Mouse (Mus musculus): Measurements from ENCODE around the gene Zfp688. TPM values are rescaled to one million over a fixed set of nuclear protein-coding genes. Genes with fewer than 3 reads are reported as not detected.
"Not testable (repeated sequence)": the region's sequence is repeated elsewhere in the genome, so short reads cannot be mapped to it uniquely, and the experiment has no call there.

Zfp688 gene
- polyA plus RNA-seq (2014; fragmentation: Nextera tagmentation; extraction: Ambion mirVana) = 35.7 and 37.2 TPM in 2 replicates

GRCm38 (mm10) chr7:127421388-127422191 lies at the start of gene Zfp688:
Gene Zfp688, minus strand, starts transcription at chr7:127422068.
- peak; percentile 96 for ATAC-seq (ENCODE audit: low read depth)
- Histone ChIP-seq H3K4me3 (ENCODE audit: low read depth, low read length) (peak within 1 kb of the TSS; percentile 71), H3K4me1 (ENCODE audit: control insufficient read depth, insufficient read depth, low read length) (peaks cover 4% of the 10 kb centered on the region), H3K36me3 (ENCODE audit: control insufficient read depth, insufficient read depth, low read length) (0 out of 2 replicates have a peak, but pooled peaks cover 3% of the 10 kb centered on the region), H3K27me3 (ENCODE audit: control insufficient read depth, insufficient read depth, low read length) (no peaks in the 10 kb centered on the region), H3K27ac (ENCODE audit: low read depth, low read length) (peak within 1 kb of the TSS; percentile 79), H3K9me3 (ENCODE audit: control insufficient read depth, low read length) (no peaks in the 10 kb centered on the region), H3K4me2 (ENCODE audit: low read depth, low read length) (peak within 1 kb of the TSS; percentile 97), H3K9ac (replicated peaks; ENCODE audit: low read depth, low read length) (peak within 1 kb of the TSS; percentile 78)
- 2% methylated on average over 47 of the region's 48 CpGs for WGBS

GRCm38 (mm10) chr7:127471646-127472010 lies 49.8 kb upstream of the Zfp688 start:
- H3K27me3 ChIP-seq (ENCODE audit: control insufficient read depth, insufficient read depth, low read length) = no peaks in the 10 kb centered on the region
- 0% methylated on average over 25 of the region's 25 CpGs for WGBS
- peak overlapping the region; percentile 90 for H3K9ac ChIP-seq (replicated peaks; ENCODE audit: low read depth, low read length)
- peak overlapping the region; percentile 91 for H3K4me3 ChIP-seq (ENCODE audit: low read depth, low read length)
- H3K4me1 ChIP-seq (ENCODE audit: control insufficient read depth, insufficient read depth, low read length) = peaks cover 14% of the 10 kb centered on the region
- H3K36me3 ChIP-seq (ENCODE audit: control insufficient read depth, insufficient read depth, low read length) = peaks cover 24% of the 10 kb centered on the region
- H3K9me3 ChIP-seq (ENCODE audit: control insufficient read depth, low read length) = no peaks in the 10 kb centered on the region
- peak overlapping the region; percentile 88 for H3K4me2 ChIP-seq (ENCODE audit: low read depth, low read length)
- peak; percentile 5; the same call in 1 of the 2 replicates for ATAC-seq (ENCODE audit: low read depth)
- H3K27ac ChIP-seq (ENCODE audit: low read depth, low read length) = peak overlapping the region; percentile 98

GRCm38 (mm10) chr7:127470743-127471645 lies 49.1 kb upstream of the Zfp688 start:
- peak; percentile 95 for ATAC-seq (ENCODE audit: low read depth)
- peak overlapping the region; percentile 98 for H3K27ac ChIP-seq (ENCODE audit: low read depth, low read length)
- peaks cover 20% of the 10 kb centered on the region for H3K36me3 ChIP-seq (ENCODE audit: control insufficient read depth, insufficient read depth, low read length)
- peaks cover 13% of the 10 kb centered on the region for H3K4me1 ChIP-seq (ENCODE audit: control insufficient read depth, insufficient read depth, low read length)
- no peaks in the 10 kb centered on the region for H3K9me3 ChIP-seq (ENCODE audit: control insufficient read depth, low read length)
- H3K4me2 ChIP-seq (ENCODE audit: low read depth, low read length) = peak overlapping the region; percentile 88
- WGBS = under 1% methylated on average over 43 of the region's 46 CpGs
- H3K4me3 ChIP-seq (ENCODE audit: low read depth, low read length) = peak overlapping the region; percentile 91
- H3K27me3 ChIP-seq (ENCODE audit: control insufficient read depth, insufficient read depth, low read length) = no peaks in the 10 kb centered on the region
- H3K9ac ChIP-seq (replicated peaks; ENCODE audit: low read depth, low read length) = peak overlapping the region; percentile 90

- peak overlapping the region; percentile 91 for H3K4me3 ChIP-seq (ENCODE audit: low read depth, low read length)
- ATAC-seq (ENCODE audit: low read depth) = no peak
- peaks cover 13% of the 10 kb centered on the region for H3K4me1 ChIP-seq (ENCODE audit: control insufficient read depth, insufficient read depth, low read length)
- H3K9ac ChIP-seq (replicated peaks; ENCODE audit: low read depth, low read length) = peak overlapping the region; percentile 90
- no peaks in the 10 kb centered on the region for H3K9me3 ChIP-seq (ENCODE audit: control insufficient read depth, low read length)
- H3K27me3 ChIP-seq (ENCODE audit: control insufficient read depth, insufficient read depth, low read length) = no peaks in the 10 kb centered on the region
- H3K36me3 ChIP-seq (ENCODE audit: control insufficient read depth, insufficient read depth, low read length) = peaks cover 12% of the 10 kb centered on the region
- 11% methylated on average over 10 of the region's 10 CpGs for WGBS
- H3K27ac ChIP-seq (ENCODE audit: low read depth, low read length) = peak overlapping the region; percentile 98
- H3K4me2 ChIP-seq (ENCODE audit: low read depth, low read length) = peak overlapping the region; percentile 88
These were observed 48.3 kb upstream of the Zfp688 start for GRCm38 (mm10) chr7:127470011-127470715.

- WGBS = 97% methylated on average over 4 of the region's 4 CpGs
- H3K4me3 ChIP-seq (ENCODE audit: low read depth, low read length) = no peak overlapping the region
- H3K4me2 ChIP-seq (ENCODE audit: low read depth, low read length) = no peak overlapping the region
- H3K27me3 ChIP-seq (ENCODE audit: control insufficient read depth, insufficient read depth, low read length) = no peaks in the 10 kb centered on the region
- no peak overlapping the region for H3K9ac ChIP-seq (replicated peaks; ENCODE audit: low read depth, low read length)
- ATAC-seq (ENCODE audit: low read depth) = no peak
- H3K36me3 ChIP-seq (ENCODE audit: control insufficient read depth, insufficient read depth, low read length) = no peaks in the 10 kb centered on the region
- no peak overlapping the region for H3K27ac ChIP-seq (ENCODE audit: low read depth, low read length)
- H3K4me1 ChIP-seq (ENCODE audit: control insufficient read depth, insufficient read depth, low read length) = peaks cover 6% of the 10 kb centered on the region; the same call in 1 of the 2 replicates
- no peaks in the 10 kb centered on the region for H3K9me3 ChIP-seq (ENCODE audit: control insufficient read depth, low read length)
These were observed 44.7 kb upstream of the Zfp688 start for GRCm38 (mm10) chr7:127466606-127467005.

GRCm38 (mm10) chr7:127465670-127466069 lies 43.8 kb upstream of the Zfp688 start:
- not testable (repeated sequence) for H3K27me3 ChIP-seq (ENCODE audit: control insufficient read depth, insufficient read depth, low read length); H3K4me2 ChIP-seq (ENCODE audit: low read depth, low read length); H3K27ac ChIP-seq (ENCODE audit: low read depth, low read length); H3K36me3 ChIP-seq (ENCODE audit: control insufficient read depth, insufficient read depth, low read length); H3K4me1 ChIP-seq (ENCODE audit: control insufficient read depth, insufficient read depth, low read length); H3K4me3 ChIP-seq (ENCODE audit: low read depth, low read length); ATAC-seq (ENCODE audit: low read depth); H3K9me3 ChIP-seq (ENCODE audit: control insufficient read depth, low read length); H3K9ac ChIP-seq (replicated peaks; ENCODE audit: low read depth, low read length)
- WGBS = 100% methylated on average over 2 of the region's 2 CpGs

- Histone ChIP-seq H3K9me3 (ENCODE audit: control insufficient read depth, low read length) (no peaks in the 10 kb centered on the region), H3K4me3 (ENCODE audit: low read depth, low read length) (no peak overlapping the region), H3K4me1 (ENCODE audit: control insufficient read depth, insufficient read depth, low read length) (peaks cover 6% of the 10 kb centered on the region; the same call in 1 of the 2 replicates), H3K9ac (replicated peaks; ENCODE audit: low read depth, low read length) (no peak overlapping the region), H3K27ac (ENCODE audit: low read depth, low read length) (no peak overlapping the region), H3K27me3 (ENCODE audit: control insufficient read depth, insufficient read depth, low read length) (no peaks in the 10 kb centered on the region), H3K4me2 (ENCODE audit: low read depth, low read length) (no peak overlapping the region), H3K36me3 (ENCODE audit: control insufficient read depth, insufficient read depth, low read length) (0 out of 2 replicates have a peak, but pooled peaks cover 3% of the 10 kb centered on the region)
- no peak for ATAC-seq (ENCODE audit: low read depth)
- WGBS = 95% methylated on average over 3 of the region's 3 CpGs
These were observed 43.3 kb upstream of the Zfp688 start for GRCm38 (mm10) chr7:127465191-127465590.

- H3K27ac ChIP-seq (ENCODE audit: low read depth, low read length); H3K4me2 ChIP-seq (ENCODE audit: low read depth, low read length); H3K4me3 ChIP-seq (ENCODE audit: low read depth, low read length); H3K4me1 ChIP-seq (ENCODE audit: control insufficient read depth, insufficient read depth, low read length); H3K9ac ChIP-seq (replicated peaks; ENCODE audit: low read depth, low read length); ATAC-seq (ENCODE audit: low read depth); H3K9me3 ChIP-seq (ENCODE audit: control insufficient read depth, low read length); H3K27me3 ChIP-seq (ENCODE audit: control insufficient read depth, insufficient read depth, low read length): not testable (repeated sequence)
- WGBS = 97% methylated on average over 8 of the region's 8 CpGs
- peaks cover 20% of the 10 kb centered on the region; the same call in 1 of the 2 replicates for H3K36me3 ChIP-seq (ENCODE audit: control insufficient read depth, insufficient read depth, low read length)
These were observed 37.4 kb upstream of the Zfp688 start, which contains the start of gene Prr14 for GRCm38 (mm10) chr7:127459311-127459710. Gene Prr14, plus strand, starts transcription at chr7:127459611.

All from neural tube, embryonic 14.5 days (tissue).